Mouse (Mus musculus) layer of hippocampus, adult 11-12 months (tissue): ENCODE measurements around the gene Prdm16.

ENCODE experiments used
- DNase-seq: peaks from one replicate; pipeline ENCODE4 v3.0.0; 2022; ENCODE audit warnings: low spot score

The Prdm16 gene

GRCm38 (mm10) chr4:154480544-154481260, 156.0 kb downstream of the Prdm16 start:
- DNase-seq = no peak

GRCm38 (mm10) chr4:154480143-154480542, 156.5 kb downstream of the Prdm16 start:
- no peak for DNase-seq

GRCm38 (mm10) chr4:154478933-154479613, 157.6 kb downstream of the Prdm16 start:
- no peak for DNase-seq

- no peak for DNase-seq
Observed at GRCm38 (mm10) chr4:154473571-154474307, 162.9 kb downstream of the Prdm16 start.

- DNase-seq = no peak
Observed at GRCm38 (mm10) chr4:154472569-154472968, 164.1 kb downstream of the Prdm16 start.

GRCm38 (mm10) chr4:154471447-154472101, 165.1 kb downstream of the Prdm16 start:
- DNase-seq = no peak

GRCm38 (mm10) chr4:154466305-154466704, 170.4 kb downstream of the Prdm16 start:
- no peak for DNase-seq

- no peak for DNase-seq
Observed at GRCm38 (mm10) chr4:154465123-154465522, 171.6 kb downstream of the Prdm16 start.

- DNase-seq = no peak
Observed at GRCm38 (mm10) chr4:154460021-154460420, 176.7 kb downstream of the Prdm16 start.

- no peak for DNase-seq
Observed at GRCm38 (mm10) chr4:154457756-154458155, 178.9 kb downstream of the Prdm16 start.

GRCm38 (mm10) chr4:154456265-154456822, 180.3 kb downstream of the Prdm16 start:
- DNase-seq = no peak

GRCm38 (mm10) chr4:154450441-154450840, 186.2 kb downstream of the Prdm16 start:
- peak; percentile 17 for DNase-seq

- no peak for DNase-seq
Observed at GRCm38 (mm10) chr4:154450036-154450435, 186.6 kb downstream of the Prdm16 start.

GRCm38 (mm10) chr4:154449343-154449742, 187.3 kb downstream of the Prdm16 start:
- DNase-seq = peak; percentile 39

- no peak for DNase-seq
Observed at GRCm38 (mm10) chr4:154445721-154446120, 191.0 kb downstream of the Prdm16 start.

- no peak for DNase-seq
Observed at GRCm38 (mm10) chr4:154442645-154443304, 193.9 kb downstream of the Prdm16 start.

GRCm38 (mm10) chr4:154439455-154440052, 197.1 kb downstream of the Prdm16 start:
- DNase-seq = no peak

- peak; percentile 23 for DNase-seq
Observed at GRCm38 (mm10) chr4:154438610-154439009, 198.1 kb downstream of the Prdm16 start.

GRCm38 (mm10) chr4:154429770-154430169, 206.9 kb downstream of the Prdm16 start:
- DNase-seq = no peak

GRCm38 (mm10) chr4:154426901-154427300, 209.8 kb downstream of the Prdm16 start:
- no peak for DNase-seq

- DNase-seq = peak; percentile 18
Observed at GRCm38 (mm10) chr4:154425284-154425683, 211.4 kb downstream of the Prdm16 start.
